Mouse (Mus musculus): Measurements from ENCODE around the gene Akt1.
A peak's percentile ranks its signal among the peaks of the same experiment; 100 is the strongest.

Akt1 gene

GRCm38 (mm10) chr12:112625700-112626099, 49.0 kb downstream of the Akt1 start:
- DNase-seq = no peak

GRCm38 (mm10) chr12:112623742-112624141, 50.9 kb downstream of the Akt1 start:
- peak; percentile 64 for DNase-seq

GRCm38 (mm10) chr12:112621900-112622299, 52.8 kb downstream of the Akt1 start:
- DNase-seq = no peak

GRCm38 (mm10) chr12:112620354-112621061, 54.2 kb downstream of the Akt1 start:
- peak; percentile 37 for DNase-seq

- DNase-seq = peak; percentile 60
Measured at GRCm38 (mm10) chr12:112619686-112620353, 54.9 kb downstream of the Akt1 start, which contains the start of gene Adssl1. Gene Adssl1, plus strand, starts transcription at chr12:112620045.

- DNase-seq = peak; percentile 21
Measured at GRCm38 (mm10) chr12:112618981-112619685, 55.6 kb downstream of the Akt1 start.

- peak; percentile 87 for DNase-seq
Measured at GRCm38 (mm10) chr12:112617898-112618380, 56.7 kb downstream of the Akt1 start.

GRCm38 (mm10) chr12:112617184-112617583, 57.5 kb downstream of the Akt1 start:
- peak; percentile 38 for DNase-seq

- no peak for DNase-seq
Measured at GRCm38 (mm10) chr12:112616668-112617067, 58.0 kb downstream of the Akt1 start.

- DNase-seq = no peak
Measured at GRCm38 (mm10) chr12:112609031-112609430, 65.7 kb downstream of the Akt1 start.

GRCm38 (mm10) chr12:112606998-112607397, 67.7 kb downstream of the Akt1 start:
- DNase-seq = no peak

GRCm38 (mm10) chr12:112605766-112606165, 68.9 kb downstream of the Akt1 start:
- peak; percentile 78 for DNase-seq

GRCm38 (mm10) chr12:112604709-112605649, 69.7 kb downstream of the Akt1 start:
- DNase-seq = peak; percentile 47

- no peak for DNase-seq
Measured at GRCm38 (mm10) chr12:112604022-112604421, 70.7 kb downstream of the Akt1 start.
